Mouse (Mus musculus) liver, embryonic 12.5 days (tissue): ENCODE measurements around the gene Sptbn2. TPM values are rescaled to one million over a fixed set of nuclear protein-coding genes. Genes with fewer than 3 reads are reported as not detected.
A peak's percentile ranks its signal among the peaks of the same experiment; 100 is the strongest.

Experiments used
- ATAC-seq: fragments of 200-750 bp; cut with Nextera tagmentation; 2 replicates; pipeline ENCODE4 v1.8.0; 2017; ENCODE audit warnings: moderate number of reproducible peaks, mild to moderate bottlenecking, moderate library complexity
- H3K27ac ChIP-seq: fragments of 300-500 bp; sonication (generic); 2 replicates; pipeline ENCODE4 v1.5.1; 2016; ENCODE audit warnings: mild to moderate bottlenecking
- H3K27me3 ChIP-seq: fragments of 300-500 bp; sonication (generic); replicated peaks from 2 replicates; pipeline ENCODE4 v1.6.1; 2016; ENCODE audit warnings: mild to moderate bottlenecking, moderate library complexity
- H3K36me3 ChIP-seq: fragments of 300-500 bp; sonication (generic); 2 replicates; pipeline ENCODE4 v1.6.1; 2016; ENCODE audit warnings: mild to moderate bottlenecking, moderate library complexity
- H3K4me1 ChIP-seq: fragments of 300-500 bp; sonication (generic); 2 replicates; pipeline ENCODE4 v1.6.1; 2016
- H3K4me2 ChIP-seq: fragments of 300-500 bp; sonication (generic); 2 replicates; pipeline ENCODE4 v1.6.1; 2016; ENCODE audit warnings: mild to moderate bottlenecking, moderate library complexity
- H3K4me3 ChIP-seq: fragments of 300-500 bp; sonication (generic); 2 replicates; pipeline ENCODE4 v1.5.1; 2016; ENCODE audit warnings: mild to moderate bottlenecking, moderate library complexity
- H3K9ac ChIP-seq: fragments of 300-500 bp; sonication (generic); 2 replicates; pipeline ENCODE4 v1.6.1; 2016; ENCODE audit warnings: mild to moderate bottlenecking, moderate library complexity
- H3K9me3 ChIP-seq: fragments of 300-500 bp; sonication (generic); replicated peaks from 2 replicates; pipeline ENCODE4 v1.6.1; 2016; ENCODE audit warnings: mild to moderate bottlenecking, moderate library complexity
- WGBS: fragments of 180-500 bp; shearing (Covaris S2); methylation state at CpG from one replicate; pipeline ENCODE4 v1.1.7; 2016; ENCODE audit not compliant: insufficient replicate concordance; 5-methylcytosine and 5-hydroxymethylcytosine counted together
- polyA plus RNA-seq: library from polyadenylated mRNA; unstranded; fragments of >200 nt; fragmentation: Nextera tagmentation; extraction: Ambion mirVana; gene quantifications from 2 replicates; pipeline ENCODE4 v1.2.1, GENCODE M21; 2016

Gene Sptbn2
- polyA plus RNA-seq: 0.14 and 0.30 TPM in 2 replicates

DNA sequence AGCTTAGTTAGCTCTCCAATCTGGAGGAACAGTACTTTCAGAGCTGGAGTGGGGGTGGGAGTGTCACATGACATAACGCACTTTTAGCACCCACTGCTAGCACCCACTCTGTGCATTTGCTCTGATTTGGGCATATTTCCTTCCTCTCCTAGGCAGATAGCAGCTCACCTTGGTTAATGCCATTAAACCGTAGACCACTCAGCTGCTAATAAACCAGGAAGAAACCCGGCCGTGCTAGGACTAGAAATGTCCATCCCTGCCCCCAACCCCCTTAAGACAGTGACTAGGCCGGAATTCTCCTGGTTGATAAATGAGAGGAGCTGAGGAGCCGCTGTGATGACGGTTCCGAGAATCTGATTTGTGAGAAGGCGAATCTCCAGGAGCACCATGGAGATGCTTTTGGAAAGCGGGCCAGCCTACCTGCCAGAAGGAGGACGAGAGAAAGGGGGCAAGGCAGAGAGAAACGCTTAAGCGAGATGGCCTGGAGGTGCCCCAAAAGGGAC is at the start of gene Sptbn2:
Gene Sptbn2, plus strand, starts transcription at position 70 of the 503 bp plus-strand sequence.
- H3K9ac ChIP-seq: no peak within 1 kb of the TSS
- no peaks in the 10 kb centered on the region for H3K36me3 ChIP-seq
- H3K27ac ChIP-seq: no peak within 1 kb of the TSS
- H3K4me2 ChIP-seq: peak within 1 kb of the TSS; percentile 71
- WGBS: 20% methylated on average over 13 of the region's 13 CpGs
- no peak for ATAC-seq
- peak within 1 kb of the TSS; percentile 47 for H3K4me3 ChIP-seq
- peaks cover 79% of the 10 kb centered on the region for H3K27me3 ChIP-seq
- H3K4me1 ChIP-seq: peaks cover 4% of the 10 kb centered on the region; the same call in 1 of the 2 replicates
- no peaks in the 10 kb centered on the region for H3K9me3 ChIP-seq

DNA sequence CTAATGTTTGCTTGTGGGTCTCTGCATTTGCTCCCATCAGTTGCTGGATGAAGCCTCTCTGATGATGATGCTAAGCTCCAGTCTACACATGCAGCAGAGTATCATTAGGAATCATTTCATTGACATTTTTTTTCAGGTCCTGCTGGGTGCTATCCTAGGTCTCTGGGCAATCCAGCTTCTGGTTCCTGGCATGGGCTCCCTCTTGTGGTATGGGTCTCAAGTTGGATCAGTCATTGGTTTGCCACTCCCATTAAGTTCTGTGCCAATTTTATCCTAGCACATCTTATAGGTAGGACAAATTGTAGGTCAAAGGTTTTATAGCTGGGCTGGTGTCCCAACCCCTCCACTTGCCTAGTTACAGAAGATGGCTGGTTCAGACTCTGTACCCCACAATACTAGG is 44.2 kb upstream of the Sptbn2 start:
- H3K4me1 ChIP-seq: no peaks in the 10 kb centered on the region
- no peak overlapping the region for H3K4me2 ChIP-seq
- H3K36me3 ChIP-seq: no peaks in the 10 kb centered on the region
- no peak for ATAC-seq
- H3K9me3 ChIP-seq: no peaks in the 10 kb centered on the region
- H3K9ac ChIP-seq: no peak overlapping the region
- H3K27me3 ChIP-seq: peaks cover 11% of the 10 kb centered on the region; the same call in 1 of the 2 replicates
- H3K27ac ChIP-seq: no peak overlapping the region
- no peak overlapping the region for H3K4me3 ChIP-seq

DNA sequence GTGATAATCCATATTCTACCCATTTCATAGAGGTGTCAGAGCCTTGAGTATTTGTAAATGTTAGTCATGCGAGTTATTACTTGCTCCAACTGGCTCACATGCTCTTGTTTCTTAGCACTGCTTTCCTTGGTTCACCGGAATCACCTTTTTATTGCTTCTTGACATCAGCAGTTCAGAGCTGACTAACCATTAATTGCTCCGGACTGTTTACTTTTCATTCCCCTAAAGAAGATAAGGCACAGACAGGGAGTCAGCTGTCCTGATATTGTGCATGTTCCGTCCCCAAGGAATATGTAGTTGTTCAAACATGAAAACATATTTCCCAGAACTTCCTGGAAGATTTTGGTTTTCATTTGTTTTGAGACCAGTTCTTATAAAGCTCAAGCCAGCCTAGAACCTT is 40.2 kb upstream of the Sptbn2 start:
- H3K4me1 ChIP-seq: no peaks in the 10 kb centered on the region
- WGBS: 54% methylated on average over 4 of the region's 4 CpGs
- H3K4me2 ChIP-seq: no peak overlapping the region
- H3K4me3 ChIP-seq: no peak overlapping the region
- no peak overlapping the region for H3K9ac ChIP-seq
- no peak overlapping the region for H3K27ac ChIP-seq
- no peaks in the 10 kb centered on the region for H3K36me3 ChIP-seq
- H3K9me3 ChIP-seq: no peaks in the 10 kb centered on the region
- H3K27me3 ChIP-seq: peaks cover 11% of the 10 kb centered on the region
- ATAC-seq: no peak

DNA sequence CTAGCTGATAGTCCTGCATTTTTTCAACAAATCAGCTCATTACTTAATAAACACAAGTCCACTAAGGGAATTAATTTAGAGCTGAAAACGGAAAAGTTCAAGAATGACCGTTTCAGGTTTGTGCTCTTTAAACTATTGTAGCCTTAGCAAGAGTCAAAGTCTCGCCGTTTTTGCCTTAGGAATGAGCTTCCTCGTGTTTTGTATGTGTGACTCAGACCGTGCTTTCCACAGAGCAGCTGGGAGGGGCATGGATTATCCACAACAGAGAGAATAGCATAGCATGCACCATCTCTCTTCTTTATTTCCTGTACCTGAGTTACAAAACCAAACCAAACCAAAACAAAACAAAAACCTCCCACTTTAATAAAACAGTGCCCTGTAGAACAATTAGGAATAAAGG is 38.6 kb upstream of the Sptbn2 start:
- Histone ChIP-seq H3K4me2 (no peak overlapping the region), H3K4me3 (no peak overlapping the region), H3K9ac (no peak overlapping the region), H3K27ac (no peak overlapping the region), H3K36me3 (no peaks in the 10 kb centered on the region), H3K9me3 (no peaks in the 10 kb centered on the region), H3K27me3 (no peaks in the 10 kb centered on the region; the same call in none of the 2 replicates), H3K4me1 (no peaks in the 10 kb centered on the region)
- WGBS: 54% methylated on average over 6 of the region's 6 CpGs
- no peak for ATAC-seq

DNA sequence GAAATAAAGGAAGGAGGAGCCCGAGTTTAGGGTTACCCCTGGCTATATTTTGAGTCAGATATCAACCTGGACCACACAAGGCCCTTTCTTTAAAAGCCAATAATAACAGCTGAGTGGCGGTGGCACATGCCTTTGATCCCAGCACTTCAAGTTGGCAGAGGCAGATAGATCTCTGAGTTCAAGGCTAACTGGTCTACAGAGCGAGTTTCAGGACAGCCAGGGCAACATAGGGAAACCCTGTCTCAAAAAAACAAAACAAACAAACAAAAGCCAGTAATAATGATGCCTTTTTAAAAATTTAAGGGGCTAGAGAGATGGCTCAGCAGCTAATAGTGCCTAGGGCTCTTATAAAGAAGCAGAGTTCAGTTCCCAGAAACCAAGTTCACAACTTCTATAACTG is 16.6 kb upstream of the Sptbn2 start:
- H3K9ac ChIP-seq: no peak overlapping the region
- no peaks in the 10 kb centered on the region for H3K9me3 ChIP-seq
- H3K27me3 ChIP-seq: peaks cover 56% of the 10 kb centered on the region
- H3K27ac ChIP-seq: no peak overlapping the region
- no peaks in the 10 kb centered on the region for H3K36me3 ChIP-seq
- 0 out of 2 replicates have a peak, but pooled peaks cover 5% of the 10 kb centered on the region for H3K4me1 ChIP-seq
- H3K4me3 ChIP-seq: no peak overlapping the region
- no peak for ATAC-seq
- 43% methylated on average over 3 of the region's 3 CpGs for WGBS
- no peak overlapping the region for H3K4me2 ChIP-seq

DNA sequence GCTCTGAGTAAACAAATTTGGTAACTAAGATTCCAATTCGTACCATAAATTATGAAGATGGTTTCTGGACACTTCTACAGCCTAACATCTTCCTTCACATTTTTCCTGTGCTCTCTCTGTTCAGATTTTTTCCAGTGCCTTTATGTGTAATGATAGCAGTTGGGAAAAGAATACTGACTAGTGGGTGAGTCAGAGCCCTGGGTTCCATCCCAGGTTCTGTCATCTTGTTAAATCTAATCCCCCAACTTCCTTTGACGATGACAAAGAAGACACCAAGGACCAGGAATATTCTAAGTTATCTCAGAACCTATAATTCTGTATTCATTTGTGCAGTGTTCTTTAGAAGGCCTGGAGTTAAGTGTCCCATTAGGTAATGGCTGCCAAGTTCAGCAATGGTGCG is 13.8 kb upstream of the Sptbn2 start:
- Histone ChIP-seq H3K9me3 (no peaks in the 10 kb centered on the region), H3K36me3 (no peaks in the 10 kb centered on the region), H3K4me1 (0 out of 2 replicates have a peak, but pooled peaks cover 7% of the 10 kb centered on the region), H3K4me3 (no peak overlapping the region), H3K27ac (no peak overlapping the region), H3K27me3 (peaks cover 74% of the 10 kb centered on the region), H3K9ac (no peak overlapping the region), H3K4me2 (no peak overlapping the region)
- WGBS: 64% methylated on average over 3 of the region's 3 CpGs
- ATAC-seq: no peak

DNA sequence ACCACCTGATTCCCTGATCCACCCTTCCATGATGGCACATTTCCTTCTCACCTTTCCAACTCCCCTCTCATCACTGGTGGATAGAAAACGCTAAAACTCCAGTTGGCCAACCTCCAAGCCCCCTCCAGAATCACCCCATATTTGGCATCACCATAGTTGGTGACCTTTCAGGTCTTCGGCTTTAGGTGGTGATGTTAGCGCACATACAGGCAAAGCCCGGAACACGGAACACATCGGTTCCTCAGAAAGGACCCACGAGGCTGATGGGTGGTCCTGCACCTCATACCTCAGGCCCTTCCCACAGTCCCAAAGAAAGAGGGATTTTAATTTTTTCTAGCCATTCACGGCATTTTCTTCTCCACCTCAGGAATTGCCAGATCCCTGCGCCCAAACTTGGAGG is 13.2 kb upstream of the Sptbn2 start:
- no peak overlapping the region for H3K9ac ChIP-seq
- H3K27ac ChIP-seq: no peak overlapping the region
- WGBS: 60% methylated on average over 9 of the region's 9 CpGs
- no peak overlapping the region; the same call in 1 of the 2 replicates for H3K4me3 ChIP-seq
- no peaks in the 10 kb centered on the region for H3K9me3 ChIP-seq
- no peak for ATAC-seq
- peaks cover 78% of the 10 kb centered on the region for H3K27me3 ChIP-seq
- 0 out of 2 replicates have a peak, but pooled peaks cover 7% of the 10 kb centered on the region for H3K4me1 ChIP-seq
- peak overlapping the region; percentile 67 for H3K4me2 ChIP-seq
- no peaks in the 10 kb centered on the region for H3K36me3 ChIP-seq

DNA sequence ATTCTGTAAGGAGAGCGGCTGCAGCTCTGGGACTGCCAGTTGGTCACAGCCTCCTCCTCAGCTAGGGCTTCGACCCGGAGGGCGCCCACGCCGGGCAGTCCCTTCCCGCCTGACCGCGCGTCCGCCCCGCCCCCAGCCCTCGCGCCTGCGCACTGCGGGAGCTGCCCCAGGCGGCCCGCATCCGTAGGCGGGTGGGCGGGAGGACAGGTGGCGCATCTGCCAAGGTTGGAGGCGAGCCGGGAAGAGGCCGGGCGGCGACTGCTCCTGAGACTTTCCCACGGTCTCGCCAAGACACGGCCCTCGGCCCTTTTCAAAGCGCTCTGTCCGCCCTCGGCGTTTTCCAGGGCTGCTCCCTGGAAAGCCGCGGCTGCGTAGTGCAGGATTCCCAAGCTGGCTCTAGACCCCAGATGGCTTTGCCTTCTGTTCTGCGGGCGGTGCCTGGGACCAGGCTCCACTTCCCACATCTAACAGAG is 12.7 kb upstream of the Sptbn2 start, which contains the start of gene Gm960:
Gene Gm960, minus strand, starts transcription at position 464 of the 473 bp plus-strand sequence.
- Histone ChIP-seq H3K4me3 (peak within 1 kb of the TSS; percentile 48), H3K9ac (no peak within 1 kb of the TSS), H3K36me3 (no peaks in the 10 kb centered on the region), H3K4me2 (peak within 1 kb of the TSS; percentile 67), H3K27me3 (peaks cover 78% of the 10 kb centered on the region), H3K4me1 (0 out of 2 replicates have a peak, but pooled peaks cover 7% of the 10 kb centered on the region), H3K9me3 (no peaks in the 10 kb centered on the region), H3K27ac (no peak within 1 kb of the TSS)
- WGBS: 3% methylated on average over 40 of the region's 40 CpGs
- no peak for ATAC-seq

DNA sequence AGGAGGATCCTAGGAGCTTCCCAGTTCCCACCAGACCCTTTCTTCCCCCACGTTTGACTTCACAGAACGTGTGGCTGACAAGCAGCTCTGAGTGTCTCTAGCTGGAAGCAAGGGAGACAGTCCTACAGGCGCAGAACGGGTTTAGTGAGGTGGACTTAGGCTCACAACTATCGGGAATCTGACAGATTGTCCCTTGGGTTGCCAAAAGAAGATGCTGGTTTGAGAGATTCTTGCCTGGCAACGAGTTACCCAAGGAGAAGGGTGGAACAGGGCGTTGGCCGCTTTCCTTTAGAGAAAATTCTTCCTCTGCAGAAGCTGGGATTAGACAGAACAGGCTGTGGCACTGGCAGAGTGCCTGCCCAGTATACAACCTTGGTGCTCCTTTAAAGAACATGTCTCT is 12.1 kb upstream of the Sptbn2 start:
- Histone ChIP-seq H3K27me3 (peaks cover 79% of the 10 kb centered on the region), H3K4me2 (no peak overlapping the region), H3K4me3 (no peak overlapping the region), H3K27ac (no peak overlapping the region), H3K4me1 (0 out of 2 replicates have a peak, but pooled peaks cover 7% of the 10 kb centered on the region), H3K36me3 (no peaks in the 10 kb centered on the region), H3K9ac (no peak overlapping the region), H3K9me3 (no peaks in the 10 kb centered on the region)
- no peak for ATAC-seq
- WGBS: 31% methylated on average over 8 of the region's 8 CpGs

DNA sequence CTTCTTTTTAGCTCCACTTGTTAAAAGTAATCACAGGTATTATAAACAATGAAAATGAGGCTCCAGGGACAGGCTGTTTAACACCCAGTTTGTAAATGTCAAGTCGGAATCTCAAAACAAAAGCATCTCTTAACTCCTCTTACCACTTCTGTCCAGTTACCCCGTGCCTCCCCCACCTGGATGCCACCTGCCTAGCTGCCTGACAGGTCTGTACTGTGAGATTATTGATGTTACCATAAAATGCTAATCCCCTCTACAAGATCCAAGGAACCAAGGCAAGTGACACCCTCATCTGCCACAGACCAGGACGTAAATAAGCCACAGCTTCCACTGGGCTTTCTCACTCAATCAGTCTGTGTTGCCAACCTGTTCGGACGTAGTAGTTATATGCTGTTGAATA is 11.1 kb upstream of the Sptbn2 start:
- peaks cover 74% of the 10 kb centered on the region for H3K27me3 ChIP-seq
- no peaks in the 10 kb centered on the region for H3K36me3 ChIP-seq
- H3K9ac ChIP-seq: no peak overlapping the region
- 0 out of 2 replicates have a peak, but pooled peaks cover 7% of the 10 kb centered on the region for H3K4me1 ChIP-seq
- H3K9me3 ChIP-seq: no peaks in the 10 kb centered on the region
- H3K4me2 ChIP-seq: no peak overlapping the region
- 59% methylated on average over 5 of the region's 5 CpGs for WGBS
- no peak overlapping the region for H3K4me3 ChIP-seq
- no peak overlapping the region for H3K27ac ChIP-seq
- ATAC-seq: no peak

DNA sequence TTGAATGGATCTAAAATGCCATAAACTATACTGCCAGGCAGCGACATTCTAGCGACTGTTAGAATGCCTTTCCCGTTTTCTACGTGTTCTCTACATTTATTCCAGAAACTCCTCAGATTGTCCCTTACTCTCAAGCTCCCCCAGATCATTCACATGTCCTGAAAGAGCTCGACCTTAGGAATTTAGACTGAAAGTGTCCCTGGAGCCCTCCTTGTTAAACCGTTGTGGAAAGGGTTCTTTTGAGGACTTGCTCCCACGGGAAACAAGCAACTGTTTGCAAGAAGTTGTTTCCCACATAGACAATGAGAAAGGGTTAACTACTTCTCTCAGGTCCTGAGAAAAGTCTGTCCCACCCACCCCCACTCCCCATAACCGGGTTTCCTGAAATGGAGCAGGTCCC is 10.3 kb upstream of the Sptbn2 start:
- no peak overlapping the region for H3K9ac ChIP-seq
- H3K27ac ChIP-seq: no peak overlapping the region
- H3K9me3 ChIP-seq: no peaks in the 10 kb centered on the region
- ATAC-seq: no peak
- no peaks in the 10 kb centered on the region for H3K36me3 ChIP-seq
- H3K4me1 ChIP-seq: 0 out of 2 replicates have a peak, but pooled peaks cover 7% of the 10 kb centered on the region
- WGBS: 60% methylated on average over 8 of the region's 8 CpGs
- no peak overlapping the region for H3K4me2 ChIP-seq
- peaks cover 75% of the 10 kb centered on the region for H3K27me3 ChIP-seq
- H3K4me3 ChIP-seq: no peak overlapping the region

DNA sequence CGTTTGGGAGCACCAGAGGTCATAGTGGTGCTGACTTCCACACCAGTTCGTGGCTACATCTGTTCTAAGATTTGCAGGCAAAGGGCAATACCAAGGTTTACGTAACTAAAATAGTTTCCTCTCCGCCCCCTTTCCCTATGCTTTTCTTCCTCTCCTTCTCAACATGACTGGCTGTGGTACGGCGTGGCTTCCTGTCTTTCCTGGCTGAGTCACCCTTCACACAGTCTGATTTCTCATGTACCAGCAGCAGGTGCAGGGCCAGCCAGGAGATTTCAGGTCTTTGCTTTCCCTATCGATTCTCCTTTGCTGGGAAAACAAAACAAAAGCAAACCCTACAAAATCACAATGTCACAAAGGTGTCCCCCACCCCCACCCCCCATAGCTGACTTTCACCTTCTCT is 9.7 kb upstream of the Sptbn2 start:
- H3K27me3 ChIP-seq: peaks cover 75% of the 10 kb centered on the region
- no peak overlapping the region for H3K9ac ChIP-seq
- no peak overlapping the region for H3K27ac ChIP-seq
- WGBS: 17% methylated on average over 7 of the region's 7 CpGs
- no peaks in the 10 kb centered on the region for H3K9me3 ChIP-seq
- H3K4me1 ChIP-seq: 0 out of 2 replicates have a peak, but pooled peaks cover 7% of the 10 kb centered on the region
- no peak overlapping the region for H3K4me2 ChIP-seq
- H3K36me3 ChIP-seq: no peaks in the 10 kb centered on the region
- ATAC-seq: no peak
- H3K4me3 ChIP-seq: no peak overlapping the region

DNA sequence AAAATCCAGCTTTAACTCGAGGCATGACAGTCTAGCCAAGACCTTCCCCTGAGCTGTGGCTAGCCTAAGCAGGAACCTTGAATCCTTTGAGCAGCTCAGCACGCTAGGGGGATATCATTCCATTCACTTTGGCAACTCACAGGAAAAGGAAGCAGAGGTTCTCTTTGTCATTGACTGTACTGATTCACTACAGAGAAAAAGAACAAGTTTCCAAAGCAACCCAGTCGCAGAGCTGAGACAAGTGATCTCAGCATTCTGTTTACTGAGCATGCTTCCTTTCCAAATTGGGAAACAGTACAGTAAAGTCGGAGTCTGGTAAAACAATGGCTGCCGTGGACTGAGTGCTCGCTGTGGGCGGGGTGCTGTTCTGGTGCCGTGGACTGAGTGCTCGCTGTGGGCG is 2.2 kb upstream of the Sptbn2 start:
- Histone ChIP-seq H3K27ac (no peak overlapping the region), H3K36me3 (no peaks in the 10 kb centered on the region), H3K4me3 (no peak overlapping the region), H3K4me1 (peaks cover 4% of the 10 kb centered on the region; the same call in 1 of the 2 replicates), H3K4me2 (no peak overlapping the region), H3K9ac (no peak overlapping the region), H3K27me3 (peaks cover 64% of the 10 kb centered on the region), H3K9me3 (no peaks in the 10 kb centered on the region)
- WGBS: 64% methylated on average over 10 of the region's 10 CpGs
- ATAC-seq: no peak
